Mouse (Mus musculus): ENCODE results near the gene Klhl32.
"Not testable (repeated sequence)": the region's sequence is repeated elsewhere in the genome, so short reads cannot be mapped to it uniquely, and the experiment has no call there.

Klhl32 gene

DNA sequence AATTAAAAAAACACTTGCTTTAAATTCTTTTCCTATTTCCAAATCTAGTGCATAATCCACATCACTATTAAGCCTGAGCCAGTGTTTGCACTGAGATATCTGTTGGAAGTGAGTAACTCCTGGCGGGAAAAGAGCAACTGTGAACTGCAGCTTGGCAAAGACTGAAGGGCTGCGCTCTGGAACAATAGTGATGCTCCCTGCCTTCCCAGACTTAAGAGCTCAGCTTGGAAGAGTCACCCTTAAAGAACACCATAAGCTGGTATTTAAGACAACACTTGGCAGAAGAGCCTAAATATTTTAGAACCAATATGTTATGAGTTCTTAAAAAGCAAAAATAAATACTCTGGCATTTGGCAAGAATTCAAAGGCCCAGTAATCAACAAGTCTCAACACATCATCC, 55.7 kb downstream of the Klhl32 start:
- no peak for DNase-seq (ENCODE audit: low read depth, low spot score)

DNA sequence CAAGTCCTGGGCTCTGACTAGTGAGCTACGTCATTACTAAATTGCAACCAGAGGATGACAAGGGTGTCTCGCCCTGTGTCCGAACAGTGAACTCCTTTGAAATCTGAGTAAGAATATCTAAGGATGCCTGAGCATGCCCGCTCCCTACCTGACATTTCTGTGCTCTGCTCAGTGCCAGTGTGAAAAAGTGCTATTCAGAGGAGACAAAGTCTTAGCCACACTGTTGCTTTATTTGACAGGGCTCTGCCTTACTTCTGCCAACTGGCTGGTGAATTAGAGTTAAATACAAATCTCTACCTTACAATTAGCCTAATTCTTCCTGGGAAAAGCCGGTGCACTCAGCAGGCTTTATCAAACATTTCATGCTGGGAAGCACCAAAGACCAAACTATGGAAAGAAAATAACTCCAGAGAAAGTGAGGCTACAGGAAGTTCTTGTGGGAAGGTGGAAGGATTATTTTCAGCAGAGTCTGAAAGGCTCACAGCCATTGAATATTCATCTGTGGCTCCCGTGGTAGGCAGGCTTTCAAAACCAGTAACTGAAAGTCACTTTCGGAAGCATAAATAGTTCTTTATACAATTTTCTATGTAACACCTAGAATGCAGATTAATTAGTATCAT, 57.1 kb downstream of the Klhl32 start:
- DNase-seq (ENCODE audit: low read depth, low spot score) = no peak

DNA sequence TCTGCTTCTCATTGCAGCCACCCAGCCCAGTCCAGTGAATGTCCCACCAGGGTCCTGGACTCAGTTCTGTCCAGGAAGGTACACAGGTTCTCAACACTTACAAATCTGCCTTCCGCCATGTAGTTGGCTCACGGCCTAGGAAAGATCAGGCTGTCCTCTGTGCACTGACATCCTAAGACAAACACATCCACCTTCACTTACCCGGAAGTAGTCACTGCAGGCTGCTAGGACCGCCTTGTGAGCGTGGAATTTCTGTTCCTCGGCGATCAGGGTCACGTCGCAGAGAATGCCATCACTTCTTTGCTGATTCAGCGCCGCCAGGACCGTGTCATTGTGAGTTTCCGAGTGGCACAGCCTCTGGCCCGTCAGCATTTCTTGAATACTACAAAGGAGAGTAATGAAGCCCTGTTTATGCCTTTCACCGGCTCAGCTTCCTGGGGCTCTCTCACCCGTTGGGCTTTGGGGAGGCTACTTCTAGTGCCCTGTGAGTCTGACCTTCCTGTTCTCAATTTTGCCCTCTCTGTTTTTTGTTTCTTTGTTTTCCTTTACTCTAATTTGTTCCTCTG, 58.4 kb downstream of the Klhl32 start:
- peak; percentile 13 for DNase-seq (ENCODE audit: low read depth, low spot score)

DNA sequence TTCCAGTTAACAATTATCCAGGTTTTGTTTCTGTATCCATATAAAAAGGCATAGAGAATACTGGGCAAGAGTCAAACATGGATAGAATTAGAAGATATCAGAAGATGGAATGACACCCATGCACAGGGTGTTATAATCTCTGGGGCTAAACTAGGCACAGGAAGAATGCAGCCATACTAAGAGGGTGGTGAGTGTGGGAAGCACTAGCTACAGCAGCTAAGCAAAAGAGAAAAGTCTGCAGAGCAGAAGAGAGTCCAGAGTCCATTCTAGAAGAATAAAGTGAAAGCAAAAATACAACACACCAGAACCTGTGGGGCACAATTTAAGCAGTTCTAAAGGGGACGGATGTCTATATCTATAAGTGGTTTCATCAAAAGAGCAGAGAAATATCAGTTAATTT, 61.6 kb downstream of the Klhl32 start:
- no peak for DNase-seq (ENCODE audit: low read depth, low spot score)

DNA sequence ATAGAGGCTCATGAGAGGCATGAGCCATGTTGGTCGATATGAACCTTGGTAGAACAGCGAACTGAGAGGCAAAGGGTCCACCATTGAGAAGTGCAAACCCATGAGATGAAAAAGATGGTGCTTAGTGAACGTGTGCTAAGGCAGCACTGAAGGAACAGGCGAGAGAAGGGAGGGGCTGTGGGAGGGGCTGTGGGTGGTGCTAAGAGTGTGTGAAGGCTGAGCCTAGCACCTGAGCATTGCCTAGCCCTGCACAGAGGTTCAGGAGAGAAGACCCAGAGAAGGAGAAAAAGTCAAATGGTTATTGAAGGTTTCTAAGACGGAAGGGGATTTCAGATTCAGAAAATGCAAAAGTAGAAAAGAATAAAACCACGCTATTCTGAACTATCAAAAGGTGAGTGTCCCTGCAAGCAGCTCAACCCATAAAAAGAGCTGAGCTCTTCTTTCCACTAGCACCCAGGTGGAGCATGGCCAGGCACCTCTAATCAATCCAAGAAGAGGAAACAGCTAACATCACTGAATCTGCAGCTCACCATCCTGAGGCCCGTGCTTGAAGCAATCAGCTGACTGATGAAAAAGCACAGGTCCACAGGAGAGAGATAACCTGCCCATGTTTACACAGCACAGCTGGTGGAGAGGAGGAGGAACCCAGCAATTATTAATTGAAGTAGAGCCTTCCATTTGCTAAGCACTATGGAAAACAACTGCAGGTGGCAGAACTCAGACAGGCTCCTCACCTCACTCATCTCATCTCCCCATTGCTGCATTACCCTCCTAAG, 65.0 kb downstream of the Klhl32 start:
- DNase-seq (ENCODE audit: low read depth, low spot score) = no peak

DNA sequence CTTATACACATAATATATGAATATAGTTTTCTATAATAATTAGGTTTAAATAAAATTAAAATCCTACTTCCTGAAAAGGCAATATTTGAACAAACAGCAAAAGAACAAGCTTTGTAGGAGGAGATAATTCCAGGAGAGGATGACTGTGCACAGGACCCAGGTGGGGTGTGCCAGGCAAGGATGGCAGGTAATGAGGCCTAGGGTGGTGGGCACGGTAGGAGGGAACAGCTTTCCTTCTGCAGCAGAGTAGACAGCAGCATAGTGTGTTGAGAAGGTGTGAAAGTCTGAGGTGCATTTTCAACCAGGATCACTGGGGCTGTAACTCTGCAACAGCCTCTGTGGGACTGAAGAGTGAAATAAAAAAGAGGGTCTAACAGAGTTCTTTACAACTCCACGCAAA, 85.0 kb downstream of the Klhl32 start:
- no peak for DNase-seq (ENCODE audit: low read depth, low spot score)

DNA sequence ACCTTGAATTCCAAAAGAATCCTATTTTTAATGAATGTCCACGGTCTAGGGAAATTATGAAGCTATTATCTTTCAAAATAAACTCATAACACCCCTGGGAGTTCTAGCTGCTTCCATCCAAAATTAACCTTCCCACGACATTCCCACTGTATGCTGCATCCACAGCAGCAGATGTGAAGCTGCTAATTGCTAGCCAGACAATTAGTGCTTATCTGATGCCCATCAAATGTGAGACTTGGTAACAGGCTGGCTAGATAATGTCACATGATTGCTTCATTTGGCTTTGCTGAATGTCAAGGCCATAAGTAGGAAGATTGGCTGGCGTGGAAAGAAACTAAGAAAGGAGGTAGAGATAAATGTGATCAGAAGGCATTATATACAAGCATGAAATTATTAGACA, 85.5 kb downstream of the Klhl32 start:
- no peak for DNase-seq (ENCODE audit: low read depth, low spot score)

DNA sequence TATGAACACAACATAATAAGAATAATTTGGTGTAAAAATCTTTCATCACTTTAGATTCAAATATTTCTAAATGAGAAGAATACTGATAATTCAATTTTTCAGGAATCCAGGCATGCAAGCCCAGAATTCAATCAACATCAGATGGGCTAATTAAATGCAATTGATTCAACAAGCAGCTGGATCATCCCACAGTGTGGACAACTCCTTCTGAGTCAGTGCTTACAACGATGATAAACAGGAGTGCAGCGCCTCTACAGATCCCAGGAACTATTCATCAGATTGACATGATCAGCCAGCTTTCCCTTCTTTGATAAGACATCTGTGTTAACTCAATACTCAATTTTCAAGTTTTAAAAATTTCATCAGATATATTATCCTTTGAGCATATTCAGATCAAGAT, 86.4 kb downstream of the Klhl32 start:
- no peak for DNase-seq (ENCODE audit: low read depth, low spot score)

DNA sequence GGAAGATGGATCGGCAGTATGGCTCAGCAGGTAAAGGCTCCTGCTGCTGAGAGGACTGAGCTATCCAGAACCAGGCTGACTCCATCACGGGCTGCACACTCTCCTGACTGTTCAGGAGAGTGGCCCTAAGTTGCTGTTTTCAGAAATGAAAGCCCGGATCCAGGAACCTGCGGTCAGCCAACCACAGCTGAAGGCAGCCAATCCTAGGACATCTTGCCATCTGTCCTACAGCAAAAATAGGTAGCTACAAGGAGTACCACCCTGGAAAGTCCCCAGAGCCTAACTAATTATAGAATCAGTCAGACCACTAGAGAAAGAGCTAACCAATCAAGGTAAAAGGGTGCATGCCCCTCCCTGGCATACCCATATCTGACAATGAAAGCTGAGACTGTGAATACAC, 87.5 kb downstream of the Klhl32 start:
- no peak for DNase-seq (ENCODE audit: low read depth, low spot score)

DNA sequence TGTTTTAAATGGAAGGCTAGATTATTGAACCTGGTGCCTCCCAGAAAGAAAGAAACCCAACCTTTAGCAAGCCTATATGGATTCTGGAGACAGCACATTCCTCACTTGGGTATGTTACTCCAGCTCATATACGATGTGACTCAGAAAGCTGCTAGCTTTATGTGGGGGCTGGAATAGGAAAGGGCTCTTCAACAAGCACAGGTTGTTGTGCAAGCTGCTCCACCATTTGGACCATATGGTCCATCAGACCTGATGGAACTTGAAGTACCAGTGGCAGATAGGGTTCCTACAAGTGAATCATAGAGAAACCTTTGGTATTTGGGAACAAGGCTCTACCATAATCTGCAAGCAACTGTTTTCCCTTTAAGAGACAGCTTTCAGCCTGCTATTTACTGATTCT, 92.0 kb downstream of the Klhl32 start:
- no peak for DNase-seq (ENCODE audit: low read depth, low spot score)

DNA sequence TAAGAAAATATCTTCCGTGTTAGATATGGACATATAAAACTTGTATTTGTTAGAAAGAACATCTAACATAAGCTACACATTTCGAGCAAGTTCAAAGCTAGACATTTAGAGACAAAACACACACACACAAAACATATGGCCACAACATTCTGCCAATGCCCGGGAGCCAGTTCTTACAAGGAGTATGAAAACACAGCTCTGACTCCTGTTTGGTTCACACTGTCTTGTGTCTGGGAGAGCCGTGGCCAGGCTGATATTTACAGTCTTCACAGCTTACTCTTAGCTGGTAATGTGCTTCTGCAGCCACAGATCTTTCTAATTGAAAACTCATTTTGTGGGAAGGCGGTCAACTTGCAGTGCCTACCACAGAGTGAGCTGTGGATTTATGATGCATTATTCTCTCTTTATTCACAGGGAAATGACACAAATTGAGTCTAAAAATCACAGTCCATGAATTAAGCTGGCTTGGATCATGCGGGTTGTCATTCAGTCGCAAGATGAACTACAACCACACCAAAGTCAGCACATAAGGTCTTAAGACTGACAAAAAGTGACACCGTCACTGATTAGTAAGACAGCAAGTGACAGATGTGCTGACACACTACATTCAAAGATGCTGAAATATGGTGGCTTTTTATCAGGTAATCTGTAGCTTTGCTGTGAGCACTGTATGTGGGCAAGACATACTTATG, 98.3 kb downstream of the Klhl32 start:
- DNase-seq (ENCODE audit: low read depth, low spot score) = no peak

DNA sequence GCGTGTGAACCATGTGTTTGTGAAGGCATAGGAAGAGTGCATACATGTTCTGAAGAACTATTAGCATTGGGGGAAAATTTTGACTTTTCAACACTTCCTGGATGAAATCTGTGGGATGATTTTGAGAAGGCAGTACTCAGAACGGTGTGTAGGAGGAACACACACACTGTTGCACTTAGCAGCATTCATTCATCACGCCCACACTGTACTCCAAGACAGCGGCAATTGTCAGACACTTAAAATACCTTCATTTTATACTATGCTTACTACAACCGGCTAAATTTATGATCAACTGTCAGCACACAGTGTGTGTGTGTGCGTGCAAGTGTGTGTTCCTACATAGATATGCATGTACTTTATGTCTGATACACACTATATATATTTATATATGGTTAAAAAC, 113.8 kb downstream of the Klhl32 start:
- DNase-seq (ENCODE audit: low read depth, low spot score) = no peak

DNA sequence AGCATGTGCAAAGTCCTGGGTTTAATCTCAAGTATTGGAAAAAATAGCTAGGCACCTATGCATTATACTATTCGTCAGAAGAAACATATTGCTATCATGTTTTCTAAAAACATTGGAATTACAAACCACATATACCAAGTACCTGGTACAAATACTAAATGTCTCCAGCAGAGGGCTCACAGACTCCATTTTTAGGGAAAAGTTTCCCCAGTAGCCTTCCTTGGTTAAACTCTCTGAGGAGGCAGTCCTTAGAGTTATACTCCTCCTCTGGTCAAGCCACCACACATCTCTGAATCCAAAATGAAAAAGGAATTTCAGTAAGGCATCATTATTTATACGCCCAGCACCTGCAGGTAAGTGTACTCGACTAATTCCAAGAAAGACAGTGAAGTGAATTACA, 130.1 kb downstream of the Klhl32 start:
- DNase-seq (ENCODE audit: low read depth, low spot score) = peak; percentile 66

DNA sequence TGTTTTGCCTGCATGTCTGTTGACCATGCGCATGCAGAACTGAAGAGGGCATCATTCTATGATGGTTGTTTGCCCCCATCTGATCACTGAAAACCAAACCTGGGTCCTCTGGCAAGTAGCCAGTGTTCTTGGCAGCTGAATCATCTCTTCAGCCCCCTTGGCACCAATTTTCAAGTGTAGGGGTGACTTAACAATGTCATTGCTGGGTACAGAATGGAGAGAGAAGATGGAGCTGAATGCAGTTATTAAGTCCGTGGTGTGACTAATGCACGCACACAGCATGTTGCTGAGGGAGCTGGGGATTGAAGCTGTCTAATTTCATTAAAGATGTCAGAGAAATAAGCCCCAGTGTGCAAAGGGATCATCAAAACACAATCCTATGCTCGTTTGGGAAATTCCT, 135.4 kb downstream of the Klhl32 start:
- no peak for DNase-seq (ENCODE audit: low read depth, low spot score)

DNA sequence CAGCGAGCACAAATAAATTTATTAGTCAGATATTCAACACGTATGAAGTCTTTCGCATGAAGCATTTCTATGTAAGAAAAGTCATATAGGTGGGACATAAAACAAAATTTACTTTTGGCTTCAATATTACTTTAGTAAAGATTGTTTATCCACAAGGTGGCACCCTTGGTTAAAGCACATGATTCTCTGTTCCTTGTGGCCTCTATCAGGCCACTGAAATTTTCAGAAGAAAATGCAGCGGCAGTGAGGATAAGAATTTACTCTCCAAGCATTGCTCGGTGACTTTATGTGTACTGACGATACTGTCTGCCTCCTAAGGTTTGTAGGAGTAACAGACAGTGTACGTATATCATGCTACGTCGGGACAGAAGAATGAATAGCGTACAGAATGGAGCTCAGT, 136.6 kb downstream of the Klhl32 start:
- no peak for DNase-seq (ENCODE audit: low read depth, low spot score)

DNA sequence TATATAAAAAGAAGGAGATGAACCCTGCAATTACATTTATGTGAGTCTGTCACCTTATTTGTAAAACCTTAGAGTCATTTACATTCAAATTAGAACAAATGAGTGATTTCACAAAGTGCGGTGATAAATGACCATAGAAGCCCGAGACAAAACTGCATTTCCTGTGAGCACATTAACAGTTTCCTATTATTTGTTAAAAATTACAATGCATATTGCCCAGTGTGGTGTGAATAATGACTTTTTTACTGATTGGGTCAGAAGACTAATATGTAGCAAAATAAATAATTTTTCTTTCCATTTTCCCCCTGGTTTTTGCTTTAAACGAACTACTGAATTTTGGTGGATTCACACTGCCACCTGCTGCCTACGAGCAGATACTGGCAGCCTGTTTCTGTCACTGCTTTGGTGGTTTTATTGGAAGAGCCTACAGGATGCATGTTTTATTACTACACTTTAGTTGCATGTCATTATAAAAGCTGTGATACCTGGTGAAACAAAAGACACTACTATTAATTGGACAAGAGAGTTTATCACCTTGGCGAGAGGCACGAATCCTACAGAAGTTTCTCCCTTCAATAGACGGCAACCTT, 152.3 kb downstream of the Klhl32 start:
- peak; percentile 8 for DNase-seq (ENCODE audit: low read depth, low spot score)

DNA sequence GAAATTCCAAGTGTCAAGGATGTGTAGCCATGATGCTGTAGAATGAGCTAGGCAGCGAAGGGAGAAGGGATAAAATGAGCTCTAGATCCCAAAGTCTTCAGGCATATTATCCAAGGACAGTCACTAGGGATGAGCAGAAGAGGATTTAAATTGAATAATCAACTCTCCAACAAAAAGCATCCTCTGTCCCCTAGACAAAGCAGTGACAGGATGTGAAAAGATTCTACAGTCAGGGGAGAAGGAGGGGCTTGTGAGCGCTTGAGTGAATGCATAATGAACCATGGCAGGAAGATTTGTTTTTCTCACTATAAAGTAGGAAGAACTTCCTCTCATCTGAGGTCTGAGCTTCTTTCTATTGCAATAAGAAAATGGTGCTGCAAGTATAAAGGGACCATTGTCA, 170.8 kb downstream of the Klhl32 start:
- DNase-seq (ENCODE audit: low read depth, low spot score) = no peak

DNA sequence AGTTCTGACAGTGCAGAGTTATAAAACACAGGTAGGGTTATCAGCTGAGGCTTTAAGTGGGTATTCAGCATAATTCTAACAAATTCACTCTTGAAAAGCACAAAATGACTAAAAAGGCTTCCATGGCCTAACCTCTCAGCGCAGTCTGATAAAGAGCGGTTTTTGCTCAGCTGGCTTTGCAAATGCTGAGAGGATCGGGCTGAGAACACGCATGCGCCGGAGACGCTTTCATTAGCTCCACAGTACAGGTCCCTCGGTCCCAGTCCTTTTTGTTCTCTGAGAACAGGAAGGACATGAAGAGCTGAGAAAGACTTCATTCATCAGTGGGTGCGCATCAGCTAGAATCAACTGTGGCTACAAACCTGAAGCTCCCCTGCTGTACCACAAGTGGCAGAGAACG, 180.9 kb downstream of the Klhl32 start:
- DNase-seq (ENCODE audit: low read depth, low spot score) = no peak

DNA sequence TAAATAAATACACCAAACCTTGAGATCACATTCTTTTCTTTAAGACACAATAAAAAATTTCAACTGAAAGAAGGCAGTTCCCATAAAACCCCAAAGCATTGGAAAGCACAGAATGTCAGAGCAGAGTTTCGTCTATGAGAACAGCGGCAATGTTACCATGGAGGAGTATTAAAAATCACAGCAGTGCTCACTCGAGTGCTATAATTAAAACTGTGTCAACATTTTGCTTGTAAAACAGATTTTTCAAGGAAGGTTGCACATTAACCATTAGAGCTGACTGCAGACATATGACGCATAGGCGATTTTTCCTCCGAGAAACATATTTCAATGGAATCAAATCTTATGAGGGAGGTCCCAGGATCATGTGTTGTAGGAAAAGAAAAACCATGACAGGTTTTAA, 191.7 kb downstream of the Klhl32 start:
- no peak for DNase-seq (ENCODE audit: low read depth, low spot score)

DNA sequence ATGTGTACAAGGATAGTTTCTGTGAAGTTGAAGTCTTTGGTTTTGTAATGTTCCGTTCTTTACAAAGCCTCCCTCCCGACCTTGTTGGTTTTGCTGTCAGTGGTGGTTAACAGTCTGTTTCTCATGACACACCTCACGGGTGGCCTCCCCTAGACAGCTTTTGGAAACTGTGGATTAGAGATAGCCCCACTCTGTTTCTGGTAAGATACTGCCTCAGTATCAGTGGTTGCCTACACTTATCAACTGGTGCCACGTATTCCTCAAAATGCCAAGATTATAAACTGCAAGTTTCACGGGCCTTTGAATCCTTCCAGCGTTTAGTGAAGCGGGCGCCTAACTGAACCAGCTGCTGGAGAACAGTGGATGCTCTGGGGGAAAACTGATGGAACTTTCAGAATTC, 206.2 kb downstream of the Klhl32 start:
- not testable (repeated sequence) for DNase-seq (ENCODE audit: low read depth, low spot score)

DNA sequence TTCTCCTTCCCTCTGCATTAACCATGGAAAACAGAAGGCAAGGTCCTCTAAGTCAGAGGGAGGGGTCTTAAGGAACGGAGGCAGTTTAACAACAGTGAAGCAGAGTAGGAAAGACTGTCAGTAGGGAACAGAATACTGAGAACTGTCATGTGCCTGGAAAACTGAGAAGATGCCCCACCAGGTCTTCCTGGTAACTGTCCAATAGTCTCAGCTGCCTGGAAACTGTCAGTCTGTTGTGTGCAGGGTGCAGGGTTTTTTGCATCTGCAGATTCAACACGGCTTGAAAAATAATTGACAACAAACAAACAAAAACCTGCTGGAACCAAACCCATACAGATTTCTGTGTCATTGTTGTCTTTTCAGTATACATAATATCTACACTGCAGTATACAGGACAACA, 208.6 kb downstream of the Klhl32 start:
- no peak for DNase-seq (ENCODE audit: low read depth, low spot score)

DNA sequence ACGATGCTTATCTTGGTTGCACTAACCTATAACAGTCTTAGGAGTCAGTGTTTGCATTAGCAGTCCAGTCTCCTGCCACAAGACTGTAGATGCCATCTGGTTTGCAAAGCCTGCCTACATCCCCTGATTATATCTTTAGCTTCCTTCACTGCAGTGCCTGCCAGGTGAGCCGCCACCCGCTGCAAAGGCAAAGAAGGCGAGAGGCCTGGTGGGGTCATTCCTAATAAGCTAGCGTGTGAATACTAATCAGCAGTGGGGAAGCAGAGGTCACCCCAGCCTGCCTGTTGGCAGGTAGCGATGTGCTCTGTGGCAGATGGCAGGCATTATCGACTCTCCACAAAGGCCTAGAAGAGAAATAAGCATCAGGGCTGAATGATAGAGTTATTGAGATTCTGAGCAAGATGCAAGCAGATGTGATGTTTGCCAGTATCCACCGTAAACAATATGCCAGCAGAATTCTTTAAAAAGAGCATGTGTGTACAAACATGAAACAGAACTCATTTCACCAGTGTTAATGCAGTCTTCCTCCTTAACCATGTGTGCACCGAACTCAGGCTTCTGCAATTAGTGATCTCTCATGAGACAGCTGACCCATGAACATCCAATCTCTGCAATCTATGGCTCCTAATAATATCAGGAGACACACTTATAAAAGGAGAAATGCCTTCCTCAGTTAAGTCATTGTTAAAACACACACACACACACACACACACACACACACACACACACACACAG, 219.6 kb downstream of the Klhl32 start:
- no peak for DNase-seq (ENCODE audit: low read depth, low spot score)

Measured in mesoderm, embryonic 11.5 days (tissue).